ENCODE assay signal across 10 mouse cellular contexts in the genomic region with DNA sequence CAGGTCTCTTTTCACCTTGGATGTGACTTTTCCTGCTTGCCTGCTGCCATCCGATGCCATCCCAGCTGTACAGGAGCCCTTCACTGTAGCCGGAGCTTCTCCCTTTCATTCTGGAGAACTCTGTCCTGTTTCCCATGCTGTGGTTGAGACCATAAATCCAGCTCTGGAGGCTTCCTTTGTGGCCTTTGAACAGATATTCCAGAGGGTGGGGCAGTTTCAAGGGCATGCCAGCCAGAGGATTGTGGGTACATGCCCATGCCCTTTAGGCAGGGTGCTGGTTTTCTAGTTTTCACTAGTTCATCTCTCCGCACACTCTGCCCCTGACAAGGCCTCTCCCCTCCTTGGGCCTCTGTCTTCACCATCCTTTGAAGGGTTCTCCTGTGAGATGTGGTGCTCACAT. TPM values are rescaled to one million over a fixed set of nuclear protein-coding genes. Genes with fewer than 3 reads are reported as not detected.
DNase-seq lines count a peak whose midpoint lies in the region; ATAC-seq and TF ChIP-seq lines count a peak whose summit lies in the region.
"Had no signal": no experiment of that assay in that cellular context is flagged by ENCODE, and none has a peak within 500 bp of the region (broad histone marks: within the 10 kb centered on the region; RNA-seq: fewer than 3 reads in every experiment).

No protein-coding gene starts in this region.

- H3K36me3 ChIP-seq in heart, embryonic 16.5 days (ENCODE audit: control insufficient read depth, insufficient read depth), result peaks cover 20% of the 10 kb centered on the region
- H3K36me3 ChIP-seq in ES-Bruce4 (ENCODE audit: control insufficient read depth, insufficient read depth, low read length, poor library complexity, severe bottlenecking), result peaks cover 26% of the 10 kb centered on the region
- H3K36me3 ChIP-seq in kidney, postnatal 0 days (ENCODE audit: insufficient read depth, low read length), result peaks cover 19% of the 10 kb centered on the region

- no peak for TF ChIP-seq POLR2A in ES-Bruce4 (IDR thresholded peaks at IDR 0.05; ENCODE audit: insufficient read depth, low read length)

- H3K27ac ChIP-seq in heart, embryonic 16.5 days (ENCODE audit: low read length), result no peak overlapping the region
- H3K27ac ChIP-seq in ES-Bruce4 (ENCODE audit: insufficient read depth, low read length), result 0 out of 2 replicates have a peak overlapping the region, but pooled peaks have one; percentile 2
- peak overlapping the region; percentile 95 for H3K27ac ChIP-seq in brown adipose tissue, adult 24 weeks (replicated peaks; ENCODE audit: low read depth, low read length)
- H3K27ac ChIP-seq in kidney, postnatal 0 days, result 0 out of 2 replicates have a peak overlapping the region, but pooled peaks have one; percentile 16
- H3K27ac ChIP-seq: neural tube, embryonic 13.5 days had no signal

- peak overlapping the region; percentile 64; the same call in 1 of the 2 replicates for H3K9ac ChIP-seq in heart, embryonic 16.5 days (ENCODE audit: low read length)
- peak overlapping the region; percentile 62; the same call in 1 of the 2 replicates for H3K9ac ChIP-seq in ES-Bruce4 (ENCODE audit: low read depth, poor library complexity, severe bottlenecking)
- 0 out of 2 replicates have a peak overlapping the region, but pooled peaks have one; percentile 5 for H3K9ac ChIP-seq in kidney, postnatal 0 days (ENCODE audit: low read depth, low read length)

- no peaks in the 10 kb centered on the region for H3K9me3 ChIP-seq in heart, embryonic 16.5 days (replicated peaks; ENCODE audit: control insufficient read depth, low read length)
- H3K9me3 ChIP-seq in ES-Bruce4 (replicated peaks; ENCODE audit: control insufficient read depth, insufficient read depth, low read length, poor library complexity, severe bottlenecking), result no peaks in the 10 kb centered on the region
- H3K9me3 ChIP-seq in kidney, postnatal 0 days (replicated peaks; ENCODE audit: low read length), result no peaks in the 10 kb centered on the region
- H3K9me3 ChIP-seq: neural tube, embryonic 13.5 days had no signal

- peak overlapping the region; percentile 78 for H3K4me2 ChIP-seq in heart, embryonic 16.5 days (ENCODE audit: low read depth, low read length)
- H3K4me2 ChIP-seq in kidney, postnatal 0 days (ENCODE audit: low read length), result no peak overlapping the region

- ATAC-seq in heart, embryonic 16.5 days (replicated peaks; ENCODE audit: extremely low read depth, insufficient read depth, low FRiP score), result no peak
- no peak for ATAC-seq in kidney, postnatal 0 days (replicated peaks; ENCODE audit: low FRiP score, low read depth)
- ATAC-seq: Patski had no signal

- TF ChIP-seq EP300 in ES-Bruce4 (IDR thresholded peaks at IDR 0.05; ENCODE audit: insufficient read depth, low read depth, low read length), result no peak

- no peak for TF ChIP-seq CTCF in ES-Bruce4 (IDR thresholded peaks at IDR 0.05; ENCODE audit: low read depth, low read length)
- TF ChIP-seq CTCF in kidney, postnatal 0 days (IDR thresholded peaks at IDR 0.05; ENCODE audit: low read depth), result no peak

- H3K4me1 ChIP-seq in heart, embryonic 16.5 days (ENCODE audit: control insufficient read depth, insufficient read depth, low read length), result peaks cover 24% of the 10 kb centered on the region
- peaks cover 6% of the 10 kb centered on the region for H3K4me1 ChIP-seq in ES-Bruce4 (ENCODE audit: control insufficient read depth, insufficient read depth, low read length)
- H3K4me1 ChIP-seq in brown adipose tissue, adult 24 weeks (ENCODE audit: control insufficient read depth, insufficient read depth, insufficient read length, low read length), result peaks cover 7% of the 10 kb centered on the region; the same call in 1 of the 2 replicates
- peaks cover 22% of the 10 kb centered on the region; the same call in 1 of the 2 replicates for H3K4me1 ChIP-seq in kidney, postnatal 0 days (replicated peaks; ENCODE audit: insufficient read depth, low read length)

- 89% methylated on average over 3 of the region's 3 CpGs for WGBS in heart, embryonic 16.5 days
- 61% methylated on average over 3 of the region's 3 CpGs for WGBS in kidney, postnatal 0 days

- H3K27me3 ChIP-seq in heart, embryonic 16.5 days (ENCODE audit: control insufficient read depth, insufficient read depth, low read length), result no peaks in the 10 kb centered on the region
- no peaks in the 10 kb centered on the region for H3K27me3 ChIP-seq in ES-Bruce4 (ENCODE audit: control insufficient read depth, insufficient read depth, low read length, poor library complexity, severe bottlenecking)
- H3K27me3 ChIP-seq in kidney, postnatal 0 days (ENCODE audit: insufficient read depth, low read length), result no peaks in the 10 kb centered on the region
- H3K27me3 ChIP-seq: neural tube, embryonic 13.5 days; Patski had no signal

- H3K4me3 ChIP-seq in heart, embryonic 16.5 days (ENCODE audit: low read length), result no peak overlapping the region
- peak overlapping the region; percentile 71 for H3K4me3 ChIP-seq in ES-Bruce4 (ENCODE audit: low read depth, low read length)
- peak overlapping the region; percentile 66 for H3K4me3 ChIP-seq in brown adipose tissue, adult 24 weeks (ENCODE audit: insufficient read depth, low read depth, low read length)
- no peak overlapping the region for H3K4me3 ChIP-seq in kidney, postnatal 0 days (replicated peaks; ENCODE audit: low read depth, low read length)

- no peak for DNase-seq in heart, postnatal 4 days
- DNase-seq in kidney, postnatal 0 days (ENCODE audit: low spot score), result no peak
- DNase-seq in left cerebral cortex, adult 9 months (ENCODE audit: low spot score in 2 of 2), result no peak
- DNase-seq in frontal cortex, postnatal 25 days (ENCODE audit: low spot score in 2 of 2), result no peak
- DNase-seq: thymus, postnatal 4 days had no signal

RNA-seq across cellular contexts. Expression of a gene that starts 1.4 kb away (rescaled TPM):
- 81.1 and 86.1 TPM in 2 replicates for polyA plus RNA-seq in heart, embryonic 16.5 days (2015; fragmentation: Nextera tagmentation; extraction: Ambion mirVana)
- total RNA-seq in heart, postnatal 4 days (2021), result 10 to 100 TPM; 96.7 to 98.0 TPM
- polyA plus RNA-seq in ES-Bruce4 (2011; ENCODE audit: insufficient read depth, insufficient read length, low read depth, missing spikeins), result 62.3 and 77.2 TPM in 2 replicates
- polyA plus RNA-seq in brown adipose tissue, adult 24 weeks (2012; ENCODE audit: insufficient read depth, insufficient read length, missing spikeins), result 420 and 579 TPM in 2 replicates
- 69.2 and 70.9 TPM in 2 replicates for polyA plus RNA-seq in kidney, postnatal 0 days (2015; fragmentation: Nextera tagmentation; extraction: Ambion mirVana)

RNA-seq across cellular contexts. Expression of a gene that starts 13.2 kb away (rescaled TPM):
- polyA plus RNA-seq in heart, embryonic 16.5 days (2015; fragmentation: Nextera tagmentation; extraction: Ambion mirVana), result 11.4 and 14.2 TPM in 2 replicates
- 10 to 100 TPM; 31.3 to 31.8 TPM for total RNA-seq in heart, postnatal 4 days (2021)
- 74.6 and 84.0 TPM in 2 replicates for polyA plus RNA-seq in ES-Bruce4 (2011; ENCODE audit: insufficient read depth, insufficient read length, low read depth, missing spikeins)
- polyA plus RNA-seq in brown adipose tissue, adult 24 weeks (2012; ENCODE audit: insufficient read depth, insufficient read length, missing spikeins), result 6.8 and 12.7 TPM in 2 replicates
- 10.4 and 11.4 TPM in 2 replicates for polyA plus RNA-seq in kidney, postnatal 0 days (2015; fragmentation: Nextera tagmentation; extraction: Ambion mirVana)

RNA-seq across cellular contexts. Expression of a gene that starts 16.1 kb away (rescaled TPM):
- 359 and 395 TPM in 2 replicates for polyA plus RNA-seq in heart, embryonic 16.5 days (2015; fragmentation: Nextera tagmentation; extraction: Ambion mirVana)
- total RNA-seq in heart, postnatal 4 days (2021), result 100 to 1,000 TPM; 186 to 196 TPM
- 296 and 332 TPM in 2 replicates for polyA plus RNA-seq in ES-Bruce4 (2011; ENCODE audit: insufficient read depth, insufficient read length, low read depth, missing spikeins)
- polyA plus RNA-seq in brown adipose tissue, adult 24 weeks (2012; ENCODE audit: insufficient read depth, insufficient read length, missing spikeins), result 364 and 464 TPM in 2 replicates
- polyA plus RNA-seq in kidney, postnatal 0 days (2015; fragmentation: Nextera tagmentation; extraction: Ambion mirVana), result 504 and 541 TPM in 2 replicates

RNA-seq across cellular contexts. Expression of a gene that starts 23.8 kb away (rescaled TPM):
- 2.1 and 2.8 TPM in 2 replicates for polyA plus RNA-seq in heart, embryonic 16.5 days (2015; fragmentation: Nextera tagmentation; extraction: Ambion mirVana)
- total RNA-seq in heart, postnatal 4 days (2021), result 10 to 100 TPM; 50.2 to 51.1 TPM
- polyA plus RNA-seq in ES-Bruce4 (2011; ENCODE audit: insufficient read depth, insufficient read length, low read depth, missing spikeins), result 23.7 and 25.2 TPM in 2 replicates
- polyA plus RNA-seq in brown adipose tissue, adult 24 weeks (2012; ENCODE audit: insufficient read depth, insufficient read length, missing spikeins), result 10.9 and 12.9 TPM in 2 replicates
- 2.3 TPM in 2 replicates for polyA plus RNA-seq in kidney, postnatal 0 days (2015; fragmentation: Nextera tagmentation; extraction: Ambion mirVana)

RNA-seq across cellular contexts. Expression of a gene that starts 57.4 kb away (rescaled TPM):
- 0.81 and 1.1 TPM in 2 replicates for polyA plus RNA-seq in heart, embryonic 16.5 days (2015; fragmentation: Nextera tagmentation; extraction: Ambion mirVana)
- total RNA-seq in heart, postnatal 4 days (2021), result 10 to 100 TPM; 19.8 to 21.5 TPM
- 35.0 and 36.6 TPM in 2 replicates for polyA plus RNA-seq in ES-Bruce4 (2011; ENCODE audit: insufficient read depth, insufficient read length, low read depth, missing spikeins)
- 6.1 and 10.3 TPM in 2 replicates for polyA plus RNA-seq in brown adipose tissue, adult 24 weeks (2012; ENCODE audit: insufficient read depth, insufficient read length, missing spikeins)
- 1.5 TPM in 2 replicates for polyA plus RNA-seq in kidney, postnatal 0 days (2015; fragmentation: Nextera tagmentation; extraction: Ambion mirVana)

Comparison
In these comparisons a context has a peak if more than half of its experiments do, and no peak if none do; other contexts are left out.
1. H3K4me3 ChIP-seq: peak in ES-Bruce4 (single experiment) and brown adipose tissue, adult 24 weeks (single experiment); none in heart, embryonic 16.5 days (single experiment) and kidney, postnatal 0 days (single experiment).
2. H3K9ac ChIP-seq: peak in every context shown above with its lines; median percentile 64 in heart, embryonic 16.5 days; 62 in ES-Bruce4; 5 in kidney, postnatal 0 days.